8 mouse cellular contexts compared by ENCODE assay signal in genomic region chr6:5509757-5510156, GRCm38 (mm10). TPM values are rescaled to one million over a fixed set of nuclear protein-coding genes. Genes with fewer than 3 reads are reported as not detected.
A peak's percentile ranks its signal among the peaks of the same experiment; 100 is the strongest.
DNase-seq lines count a peak whose midpoint lies in the region; ATAC-seq and TF ChIP-seq lines count a peak whose summit lies in the region.

No protein-coding gene starts in this region.

- H3K27ac ChIP-seq in thymus, adult 2 months (ENCODE audit: control insufficient read depth, insufficient read depth, low read length), result no peak overlapping the region
- peak overlapping the region; percentile 69; the same call in 1 of the 2 replicates for H3K27ac ChIP-seq in lung, embryonic 14.5 days (ENCODE audit: low read depth)

- TF ChIP-seq POLR2A in thymus, adult 2 months (IDR thresholded peaks at IDR 0.05; ENCODE audit: control insufficient read depth, extremely low read depth, insufficient read depth, low read length, poor library complexity), result no peak

- DNase-seq in thymus, postnatal 25 days, result peak; percentile 2
- no peak for DNase-seq in thymus, adult 2 months
- peak; percentile 98 for DNase-seq in heart, adult 11 months
- DNase-seq in kidney, adult 8-10 months, result peak; percentile 78 to 94
- peak; percentile 62 for DNase-seq in lung, embryonic 14.5 days
- DNase-seq in right cerebral cortex, postnatal 14 days, result no peak
- DNase-seq in cerebellum, postnatal 36 days, result no peak
- DNase-seq in cerebellum, adult 11 months, result no peak

- 21% methylated on average over 5 of the region's 5 CpGs for WGBS in thymus, adult 2 months
- WGBS in lung, embryonic 14.5 days, result 14% methylated on average over 5 of the region's 5 CpGs

- H3K4me3 ChIP-seq in thymus, adult 2 months (ENCODE audit: control insufficient read depth, insufficient read depth, low read length), result no peak overlapping the region
- no peak overlapping the region for H3K4me3 ChIP-seq in lung, embryonic 14.5 days (ENCODE audit: low read depth, low read length)

- H3K4me1 ChIP-seq in thymus, adult 2 months (replicated peaks; ENCODE audit: control insufficient read depth, insufficient read depth, low read length), result no peaks in the 10 kb centered on the region
- H3K4me1 ChIP-seq in lung, embryonic 14.5 days (ENCODE audit: insufficient read depth), result peaks cover 9% of the 10 kb centered on the region

- ATAC-seq in lung, embryonic 14.5 days (ENCODE audit: insufficient read depth), result peak; percentile 90

- no peaks in the 10 kb centered on the region for H3K36me3 ChIP-seq in thymus, adult 2 months (ENCODE audit: control insufficient read depth, insufficient read depth, low read length)
- H3K36me3 ChIP-seq in lung, embryonic 14.5 days (ENCODE audit: insufficient read depth), result no peaks in the 10 kb centered on the region

- H3K9me3 ChIP-seq in lung, embryonic 14.5 days (ENCODE audit: low read depth, low read length), result no peaks in the 10 kb centered on the region

- no peak overlapping the region for H3K9ac ChIP-seq in lung, embryonic 14.5 days

- H3K4me2 ChIP-seq in lung, embryonic 14.5 days, result 0 out of 2 replicates have a peak overlapping the region, but pooled peaks have one; percentile 7

- TF ChIP-seq CTCF in thymus, adult 2 months (IDR thresholded peaks at IDR 0.05; ENCODE audit: borderline replicate concordance, control insufficient read depth, extremely low read depth, insufficient read depth, low read length, poor library complexity), result no peak
- TF ChIP-seq CTCF in lung, embryonic 14.5 days (IDR thresholded peaks at IDR 0.05; ENCODE audit: low read depth), result no peak

- no peaks in the 10 kb centered on the region for H3K27me3 ChIP-seq in thymus, adult 2 months (ENCODE audit: control insufficient read depth, insufficient read depth, low read length)
- H3K27me3 ChIP-seq in lung, embryonic 14.5 days (ENCODE audit: insufficient read depth, low read length), result no peaks in the 10 kb centered on the region

RNA-seq across cellular contexts. Expression of gene Pdk4, which starts 13.6 kb away (rescaled TPM):
- polyA plus RNA-seq in thymus, adult 2 months (2012; rRNA removed), result 26.1 and 28.6 TPM in 2 replicates
- polyA plus RNA-seq in lung, embryonic 14.5 days (2014; fragmentation: Nextera tagmentation; extraction: Ambion mirVana), result 1.1 and 2.0 TPM in 2 replicates

Comparison
In these comparisons a context has a peak if more than half of its experiments do, and no peak if none do; other contexts are left out.
1. DNase-seq: peak in thymus, postnatal 25 days (single experiment), heart, adult 11 months (single experiment), kidney, adult 8-10 months (2 of 2) and lung, embryonic 14.5 days (single experiment); none in thymus, adult 2 months (single experiment), right cerebral cortex, postnatal 14 days (single experiment), cerebellum, postnatal 36 days (0 of 2) and cerebellum, adult 11 months (single experiment).